Mouse (Mus musculus) layer of hippocampus, adult 9-11 months (tissue): ENCODE measurements around the gene Ror2.

Experiments
- DNase-seq: peaks from one replicate; pipeline ENCODE4 v3.0.0; 2022

Gene Ror2

GRCm38 (mm10) chr13:53230446-53231161 lies 55.3 kb downstream of the Ror2 start:
- no peak for DNase-seq

- DNase-seq = no peak
These were observed 58.9 kb downstream of the Ror2 start for GRCm38 (mm10) chr13:53227019-53227418.

- no peak for DNase-seq
These were observed 59.5 kb downstream of the Ror2 start for GRCm38 (mm10) chr13:53226461-53226860.

- DNase-seq = no peak
These were observed 60.0 kb downstream of the Ror2 start for GRCm38 (mm10) chr13:53225925-53226324.

GRCm38 (mm10) chr13:53221176-53221575 lies 64.7 kb downstream of the Ror2 start:
- DNase-seq = no peak

GRCm38 (mm10) chr13:53219889-53220288 lies 66.0 kb downstream of the Ror2 start:
- DNase-seq = no peak

- no peak for DNase-seq
These were observed 66.5 kb downstream of the Ror2 start for GRCm38 (mm10) chr13:53219391-53219790.

- DNase-seq = no peak
These were observed 68.4 kb downstream of the Ror2 start for GRCm38 (mm10) chr13:53217396-53217975.

GRCm38 (mm10) chr13:53211971-53212733 lies 73.8 kb downstream of the Ror2 start:
- DNase-seq = no peak

- DNase-seq = no peak
These were observed 77.4 kb downstream of the Ror2 start for GRCm38 (mm10) chr13:53208556-53208955.

GRCm38 (mm10) chr13:53205128-53205911 lies 80.6 kb downstream of the Ror2 start:
- DNase-seq = no peak

GRCm38 (mm10) chr13:53202439-53202830 lies 83.5 kb downstream of the Ror2 start:
- peak; percentile 13 for DNase-seq

GRCm38 (mm10) chr13:53201628-53202438 lies 84.1 kb downstream of the Ror2 start:
- DNase-seq = no peak

GRCm38 (mm10) chr13:53200121-53200520 lies 85.8 kb downstream of the Ror2 start:
- DNase-seq = peak; percentile 27

- no peak for DNase-seq
These were observed 86.7 kb downstream of the Ror2 start for GRCm38 (mm10) chr13:53199262-53199661.

- no peak for DNase-seq
These were observed 89.2 kb downstream of the Ror2 start for GRCm38 (mm10) chr13:53196690-53197089.

GRCm38 (mm10) chr13:53195951-53196677 lies 89.8 kb downstream of the Ror2 start:
- no peak for DNase-seq

GRCm38 (mm10) chr13:53194306-53194705 lies 91.6 kb downstream of the Ror2 start:
- DNase-seq = no peak

- no peak for DNase-seq
These were observed 92.2 kb downstream of the Ror2 start for GRCm38 (mm10) chr13:53193713-53194112.

- no peak for DNase-seq
These were observed 93.6 kb downstream of the Ror2 start for GRCm38 (mm10) chr13:53192286-53192685.

GRCm38 (mm10) chr13:53191657-53192056 lies 94.3 kb downstream of the Ror2 start:
- DNase-seq = no peak

- no peak for DNase-seq
These were observed 97.0 kb downstream of the Ror2 start for GRCm38 (mm10) chr13:53188935-53189334.
